Mouse (Mus musculus): ENCODE measurements around the gene Serpinc1.

GRCm38 (mm10) chr1:160986881-160987635 is 8.7 kb downstream of the Serpinc1 start:
- TF ChIP-seq CTCF (IDR thresholded peaks at IDR 0.05; ENCODE audit: control insufficient read depth, insufficient read depth, insufficient read length), result no peak
- no peak for TF ChIP-seq USF1 (IDR thresholded peaks at IDR 0.05; ENCODE audit: low read depth)
- no peak for TF ChIP-seq MAX (IDR thresholded peaks at IDR 0.05)
- TF ChIP-seq CEBPB (IDR thresholded peaks at IDR 0.05; ENCODE audit: low read depth), result no peak
- no peak for TF ChIP-seq MYOG (IDR thresholded peaks at IDR 0.05; ENCODE audit: control insufficient read depth, extremely low read depth, insufficient read length)
- TF ChIP-seq MYOD1 (IDR thresholded peaks at IDR 0.05; ENCODE audit: control insufficient read depth, insufficient read length, low read depth), result no peak

Measured in C2C12 (cell line).